Mouse (Mus musculus) embryonic facial prominence, embryonic 14.5 days (tissue): ENCODE data around the gene Il13ra2. TPM values are rescaled to one million over a fixed set of nuclear protein-coding genes. Genes with fewer than 3 reads are reported as not detected.
"Not testable (repeated sequence)": the region's sequence is repeated elsewhere in the genome, so short reads cannot be mapped to it uniquely, and the experiment has no call there.

Source experiments
- ATAC-seq: fragments of 200-750 bp; cut with Nextera tagmentation; 2 replicates; pipeline ENCODE4 v1.8.0; 2017; ENCODE audit warnings: low read depth, moderate number of reproducible peaks, moderate TSS enrichment
- DNase-seq: peaks from one replicate; pipeline ENCODE4 v3.0.0-alpha.2; 2015; ENCODE audit warnings: low spot score
- H3K27ac ChIP-seq: fragments of 300-500 bp; sonication (generic); replicated peaks from 2 replicates; pipeline ENCODE4 v1.5.1; 2014; ENCODE audit warnings: low read depth, mild to moderate bottlenecking, low read length, moderate library complexity
- H3K27me3 ChIP-seq: fragments of 300-500 bp; sonication (generic); replicated peaks from 2 replicates; pipeline ENCODE4 v1.6.1; 2014; ENCODE audit warnings: low read length; ENCODE audit not compliant: control insufficient read depth, insufficient read depth
- H3K36me3 ChIP-seq: fragments of 300-500 bp; sonication (generic); 2 replicates; pipeline ENCODE4 v1.6.1; 2014; ENCODE audit warnings: low read length, mixed read lengths; ENCODE audit not compliant: control insufficient read depth, insufficient read depth
- H3K4me1 ChIP-seq: fragments of 300-500 bp; sonication (generic); 2 replicates; pipeline ENCODE4 v1.6.1; 2014; ENCODE audit warnings: antibody characterized with exemption, low read length; ENCODE audit not compliant: control insufficient read depth, insufficient read depth
- H3K4me2 ChIP-seq: fragments of 300-500 bp; sonication (generic); 2 replicates; pipeline ENCODE4 v1.6.1; 2014; ENCODE audit warnings: low read depth, mild to moderate bottlenecking, low read length, moderate library complexity, mixed read lengths
- H3K4me3 ChIP-seq: fragments of 300-500 bp; sonication (generic); 2 replicates; pipeline ENCODE4 v1.5.1; 2014; ENCODE audit warnings: low read depth, mild to moderate bottlenecking, low read length
- H3K9ac ChIP-seq: fragments of 300-500 bp; sonication (generic); 2 replicates; pipeline ENCODE4 v1.6.1; 2014; ENCODE audit warnings: low read depth, mild to moderate bottlenecking, low read length, moderate library complexity, mixed read lengths
- H3K9me3 ChIP-seq: fragments of 300-500 bp; sonication (generic); 2 replicates; pipeline ENCODE4 v1.6.1; 2016; ENCODE audit warnings: low read length; ENCODE audit not compliant: control insufficient read depth
- WGBS: fragments of 180-500 bp; shearing (Covaris S2); extraction: QIAGEN DNeasy Blood & Tissue Kit; methylation state at CpG from one replicate; pipeline ENCODE4 v1.1.7; 2014; 5-methylcytosine and 5-hydroxymethylcytosine counted together
- polyA plus RNA-seq: library from polyadenylated mRNA; unstranded; fragments of >200 nt; fragmentation: Nextera tagmentation; extraction: Ambion mirVana; gene quantifications from 2 replicates; pipeline ENCODE4 v1.2.1, GENCODE M21; 2014

Il13ra2 gene
- 0.26 and 0.32 TPM in 2 replicates for polyA plus RNA-seq

GRCm38 (mm10) chrX:147429129-147429528 is at the start of gene Il13ra2:
Gene Il13ra2, minus strand, starts transcription at chrX:147429192.
- DNase-seq (no peak), ATAC-seq (no peak)
- no peaks in the 10 kb centered on the region for H3K36me3 ChIP-seq
- no peak within 1 kb of the TSS for H3K4me2 ChIP-seq
- H3K27me3 ChIP-seq, result no peaks in the 10 kb centered on the region
- H3K9ac ChIP-seq, result no peak within 1 kb of the TSS
- no peaks in the 10 kb centered on the region for H3K4me1 ChIP-seq
- no peak within 1 kb of the TSS for H3K27ac ChIP-seq
- no peak within 1 kb of the TSS for H3K4me3 ChIP-seq
- H3K9me3 ChIP-seq, result no peaks in the 10 kb centered on the region
- 47% methylated on average over 1 of the region's 1 CpGs for WGBS

DNA sequence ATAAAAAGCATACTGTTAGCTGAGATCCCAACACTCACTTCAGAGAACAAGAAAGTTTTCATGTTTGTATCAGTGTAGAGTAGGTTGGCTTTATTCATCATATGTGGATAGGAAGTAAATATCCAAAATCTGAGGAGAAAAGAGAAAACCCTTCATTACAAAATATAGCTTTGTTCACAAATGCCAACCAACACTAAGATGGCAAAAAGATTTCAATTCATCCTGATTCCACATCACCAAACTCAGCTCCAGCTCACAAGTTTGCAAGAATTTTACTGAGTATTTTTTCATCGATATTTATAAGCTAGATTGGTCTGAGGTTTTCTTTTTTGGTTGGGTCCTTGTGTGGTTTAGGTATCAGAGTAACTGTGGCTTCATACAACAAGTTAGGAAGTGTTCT is 24.6 kb upstream of the Il13ra2 start, which contains the start of gene Vmn1r239-ps:
Vmn1r239-ps (minus strand) TSS at position 101 of the 400 bp plus-strand sequence.
- H3K27ac ChIP-seq, H3K27me3 ChIP-seq, DNase-seq, H3K36me3 ChIP-seq, H3K4me1 ChIP-seq, ATAC-seq, H3K4me2 ChIP-seq, H3K9me3 ChIP-seq, H3K9ac ChIP-seq, H3K4me3 ChIP-seq: not testable (repeated sequence)
- WGBS, result 76% methylated on average over 1 of the region's 1 CpGs

DNA sequence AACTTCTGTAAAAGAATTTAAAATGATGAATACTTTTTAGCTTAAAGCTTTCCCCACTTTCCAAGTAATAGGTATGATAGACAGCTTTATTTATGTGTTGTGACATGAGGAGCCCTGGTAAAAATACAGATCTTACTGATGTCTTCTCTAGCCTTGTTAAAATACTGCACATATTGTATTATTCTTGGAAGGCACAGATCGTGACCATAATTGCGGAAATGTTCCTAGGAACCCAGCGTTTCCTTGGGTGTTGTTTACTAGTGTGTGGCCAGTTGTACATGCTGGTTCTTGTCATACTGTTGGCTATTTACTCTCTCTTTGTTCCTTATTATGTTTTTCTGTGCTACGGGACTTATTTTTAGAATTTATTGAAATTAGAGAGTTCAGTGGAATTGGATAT is 14.4 kb upstream of the Il13ra2 start:
- ATAC-seq (no peak), DNase-seq (no peak)
- no peaks in the 10 kb centered on the region for H3K9me3 ChIP-seq
- H3K4me3 ChIP-seq, result no peak overlapping the region
- no peaks in the 10 kb centered on the region for H3K36me3 ChIP-seq
- H3K4me2 ChIP-seq, result no peak overlapping the region
- 81% methylated on average over 4 of the region's 4 CpGs for WGBS
- H3K27ac ChIP-seq, result no peak overlapping the region
- H3K4me1 ChIP-seq, result no peaks in the 10 kb centered on the region
- no peaks in the 10 kb centered on the region for H3K27me3 ChIP-seq
- H3K9ac ChIP-seq, result no peak overlapping the region

DNA sequence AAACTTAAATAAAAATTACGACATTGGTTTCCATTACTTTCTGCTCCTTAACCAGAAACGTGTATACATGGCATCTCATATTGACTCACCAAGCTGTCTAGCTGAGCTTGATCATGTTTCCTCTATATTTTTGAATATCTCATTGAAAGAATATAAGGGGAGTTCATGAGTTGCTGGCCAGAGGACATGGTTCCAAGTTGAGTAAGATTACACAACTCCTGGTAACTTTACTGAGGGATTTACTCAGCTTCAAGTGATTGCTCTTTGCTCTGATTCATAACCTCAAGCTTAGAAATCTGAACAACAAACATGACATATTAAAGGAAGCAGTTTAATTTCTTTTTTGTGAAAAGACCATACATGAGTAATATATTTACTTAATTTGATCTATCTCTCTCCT is 6.4 kb upstream of the Il13ra2 start:
- Histone ChIP-seq H3K4me1 (no peaks in the 10 kb centered on the region), H3K27me3 (no peaks in the 10 kb centered on the region), H3K36me3 (no peaks in the 10 kb centered on the region), H3K4me2 (no peak overlapping the region), H3K9ac (no peak overlapping the region), H3K27ac (no peak overlapping the region), H3K4me3 (no peak overlapping the region), H3K9me3 (no peaks in the 10 kb centered on the region)
- ATAC-seq (no peak), DNase-seq (no peak)
- 80% methylated on average over 2 of the region's 2 CpGs for WGBS

DNA sequence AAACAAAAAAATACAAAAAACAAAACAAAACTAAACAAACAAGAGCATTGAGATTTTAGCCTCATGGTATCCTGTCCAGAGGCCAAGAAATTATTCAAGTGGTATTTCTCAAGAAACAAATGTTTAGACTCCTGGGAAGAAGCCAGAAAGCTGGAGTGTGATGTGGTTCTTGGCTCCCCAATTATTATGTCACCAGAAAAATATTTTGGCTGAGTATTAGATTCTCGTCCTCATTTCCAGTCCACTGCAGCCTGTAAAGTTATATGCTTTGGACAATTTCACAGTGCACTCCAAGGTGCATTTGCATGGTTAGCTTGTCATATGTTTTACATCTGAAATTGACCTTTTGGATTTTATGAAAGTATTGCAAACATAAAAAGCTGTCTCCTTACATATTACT is 761 bp upstream of the Il13ra2 start:
- Histone ChIP-seq H3K36me3 (no peaks in the 10 kb centered on the region), H3K27ac (no peak overlapping the region), H3K9ac (no peak overlapping the region), H3K4me3 (no peak overlapping the region), H3K9me3 (no peaks in the 10 kb centered on the region), H3K4me2 (no peak overlapping the region), H3K27me3 (no peaks in the 10 kb centered on the region), H3K4me1 (no peaks in the 10 kb centered on the region)
- ATAC-seq (peak; percentile 76; the same call in 1 of the 2 replicates), DNase-seq (peak; percentile 87)
- 38% methylated on average over 1 of the region's 1 CpGs for WGBS

GRCm38 (mm10) chrX:147393446-147393845 is 35.5 kb downstream of the Il13ra2 start:
- H3K4me1 ChIP-seq, result no peaks in the 10 kb centered on the region
- H3K27me3 ChIP-seq, result 0 out of 2 replicates have a peak, but pooled peaks cover 3% of the 10 kb centered on the region
- H3K4me2 ChIP-seq, result no peak overlapping the region
- no peak overlapping the region for H3K27ac ChIP-seq
- H3K36me3 ChIP-seq, result no peaks in the 10 kb centered on the region
- no peaks in the 10 kb centered on the region for H3K9me3 ChIP-seq
- WGBS, result 37% methylated on average over 1 of the region's 1 CpGs
- DNase-seq (peak; percentile 64), ATAC-seq (peak; percentile 50; the same call in 1 of the 2 replicates)
- no peak overlapping the region for H3K9ac ChIP-seq
- H3K4me3 ChIP-seq, result no peak overlapping the region

- H3K9me3 ChIP-seq, result no peaks in the 10 kb centered on the region
- H3K27me3 ChIP-seq, result no peaks in the 10 kb centered on the region
- no peak overlapping the region for H3K27ac ChIP-seq
- H3K4me1 ChIP-seq, result no peaks in the 10 kb centered on the region
- no peak overlapping the region for H3K4me2 ChIP-seq
- H3K4me3 ChIP-seq, result no peak overlapping the region
- 54% methylated on average over 2 of the region's 2 CpGs for WGBS
- no peak overlapping the region for H3K9ac ChIP-seq
- peak; percentile 3 for DNase-seq
- no peak for ATAC-seq
- H3K36me3 ChIP-seq, result no peaks in the 10 kb centered on the region
Measured at GRCm38 (mm10) chrX:147349167-147349566, 79.8 kb downstream of the Il13ra2 start.

Other genes starting within 250 kb of the Il13ra2 start
- gene Vmn1r239-ps, start 24.5 kb upstream of the Il13ra2 start, polyA plus RNA-seq, result not detected in 2 replicates
- gene Lrch2, start 124.9 kb upstream of the Il13ra2 start, polyA plus RNA-seq, result 8.1 and 9.3 TPM in 2 replicates